Mouse (Mus musculus) E14TG2a.4 (cell line): ENCODE measurements around the gene Col8a1.

Source experiments
- H3K27me3 ChIP-seq: 2 replicates; pipeline ENCODE4 v1.6.1; 2014; ENCODE audit warnings: low read length, control low read depth; ENCODE audit not compliant: insufficient read depth
- H3K36me3 ChIP-seq: 2 replicates; pipeline ENCODE4 v1.6.1; 2014; ENCODE audit warnings: low read length, control low read depth; ENCODE audit not compliant: insufficient read depth
- H3K4me1 ChIP-seq: replicated peaks from 2 replicates; pipeline ENCODE4 v1.6.1; 2014; ENCODE audit warnings: low read depth, low read length, control low read depth
- H3K4me3 ChIP-seq: replicated peaks from 2 replicates; pipeline ENCODE4 v1.5.1; 2014; ENCODE audit warnings: mild to moderate bottlenecking, low read length
- H3K9me3 ChIP-seq: 2 replicates; pipeline ENCODE4 v1.6.1; 2014; ENCODE audit warnings: low read length, control low read depth
- CTCF ChIP-seq: conservative IDR thresholded peaks from 2 replicates; pipeline ENCODE4 v1.5.1; 2014; ENCODE audit warnings: low read length
- NANOG ChIP-seq: IDR thresholded peaks from 2 replicates; pipeline ENCODE4 v1.6.1; 2014; ENCODE audit warnings: borderline replicate concordance, low read length, mixed read lengths
- POU5F1 ChIP-seq: IDR thresholded peaks from 2 replicates; pipeline ENCODE4 v1.6.1; 2014; ENCODE audit warnings: low read length, borderline replicate concordance

The Col8a1 gene

DNA sequence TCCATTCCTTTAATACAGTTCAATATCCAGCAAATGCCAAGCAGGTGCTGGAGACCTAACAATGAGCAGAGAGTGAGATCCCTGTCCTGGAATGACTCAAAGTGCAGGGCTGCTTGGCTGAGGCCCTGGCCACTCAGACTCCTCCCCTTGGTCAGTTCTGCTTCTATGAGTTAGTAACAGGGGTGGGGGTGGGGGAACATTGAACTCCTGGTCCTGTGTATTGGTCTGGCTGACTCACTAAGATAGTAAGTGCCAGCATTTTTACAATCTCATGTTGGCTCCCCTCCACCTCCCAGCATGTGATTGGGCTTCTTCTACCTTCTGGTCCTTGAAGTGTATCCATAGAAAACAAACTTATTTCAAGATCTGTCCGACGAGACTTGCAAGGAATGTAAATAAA, 104.6 kb downstream of the Col8a1 start:
- no peak for TF ChIP-seq POU5F1
- no peak for TF ChIP-seq NANOG
- no peak for TF ChIP-seq CTCF
- H3K36me3 ChIP-seq: no peaks in the 10 kb centered on the region
- no peak overlapping the region for H3K4me3 ChIP-seq
- H3K27me3 ChIP-seq: no peaks in the 10 kb centered on the region
- no peaks in the 10 kb centered on the region for H3K4me1 ChIP-seq
- no peaks in the 10 kb centered on the region for H3K9me3 ChIP-seq

DNA sequence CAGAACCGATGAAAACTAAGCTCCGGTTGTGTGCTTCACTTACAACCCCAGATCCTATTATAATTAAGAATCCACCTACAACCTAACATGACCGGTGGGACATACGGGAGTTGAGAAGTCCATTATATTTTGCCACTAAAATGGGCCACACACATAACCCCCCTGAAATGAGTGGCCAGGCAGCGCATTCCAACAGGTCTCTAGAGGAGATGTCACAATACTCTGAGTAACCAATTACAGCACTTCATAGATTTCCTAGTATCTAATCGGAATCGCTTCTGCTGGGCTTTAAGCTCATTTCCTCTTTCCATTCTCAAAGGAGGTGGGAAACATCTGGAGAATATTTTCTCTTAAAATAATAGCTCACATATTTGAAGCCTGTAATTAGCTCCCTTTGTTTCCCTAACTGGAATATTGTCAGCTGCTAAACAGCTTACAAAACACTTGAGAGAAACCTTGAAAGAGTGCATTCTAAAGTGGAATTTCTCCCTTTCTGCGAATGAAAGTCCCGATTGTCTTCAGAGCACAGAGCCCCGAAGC, 113.1 kb downstream of the Col8a1 start:
- no peaks in the 10 kb centered on the region for H3K9me3 ChIP-seq

DNA sequence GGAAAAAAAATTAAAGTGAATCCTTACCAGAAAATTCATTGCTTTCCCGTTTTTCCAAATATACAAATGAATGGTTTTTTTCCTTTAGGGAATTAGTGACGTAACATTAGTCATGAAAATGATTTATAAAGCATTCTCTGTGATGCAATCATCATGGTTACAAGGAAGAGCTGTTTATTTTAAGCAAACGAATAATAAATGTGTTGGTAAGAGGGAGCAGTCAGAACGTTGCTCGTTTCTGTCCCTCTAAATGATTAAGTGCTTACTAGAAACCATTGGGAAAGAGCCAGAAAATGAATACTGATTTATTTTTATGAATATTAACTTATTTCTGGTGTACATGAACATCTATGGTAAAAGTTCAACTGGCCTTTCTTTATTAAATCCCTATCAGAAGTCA, 119.8 kb downstream of the Col8a1 start:
- Histone ChIP-seq H3K4me1 (no peaks in the 10 kb centered on the region), H3K9me3 (no peaks in the 10 kb centered on the region), H3K4me3 (no peak overlapping the region), H3K36me3 (no peaks in the 10 kb centered on the region), H3K27me3 (no peaks in the 10 kb centered on the region)
- TF ChIP-seq NANOG (no peak), CTCF (no peak), POU5F1 (no peak)

More for the DNA sequence above, 113.1 kb downstream of the Col8a1 start:
- H3K4me1 ChIP-seq: 0 out of 2 replicates have a peak, but pooled peaks cover 3% of the 10 kb centered on the region
- H3K36me3 ChIP-seq: no peaks in the 10 kb centered on the region
- H3K4me3 ChIP-seq: no peak overlapping the region
- no peaks in the 10 kb centered on the region for H3K27me3 ChIP-seq
- no peak for TF ChIP-seq POU5F1
- no peak for TF ChIP-seq CTCF
- no peak for TF ChIP-seq NANOG

DNA sequence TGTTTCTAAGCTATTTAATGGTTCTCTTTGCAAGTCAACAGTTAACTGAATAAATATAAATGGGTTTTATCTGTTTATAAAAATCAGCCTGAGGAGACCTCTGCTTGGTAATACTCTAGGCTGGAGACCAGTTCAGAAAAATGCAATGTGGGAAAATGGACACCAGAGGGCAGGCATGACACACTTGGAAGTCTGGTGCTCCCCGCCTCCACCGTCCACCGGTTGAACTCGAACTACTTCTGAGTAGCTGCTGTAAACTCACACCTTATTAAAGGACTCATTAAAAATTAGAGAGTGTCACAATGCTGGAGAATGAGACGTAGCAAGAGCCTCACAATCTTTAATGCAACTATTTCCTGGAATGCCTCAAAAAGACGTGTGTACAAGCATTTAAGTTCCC, 120.3 kb downstream of the Col8a1 start:
- Histone ChIP-seq H3K4me3 (no peak overlapping the region), H3K9me3 (no peaks in the 10 kb centered on the region), H3K36me3 (no peaks in the 10 kb centered on the region), H3K4me1 (no peaks in the 10 kb centered on the region), H3K27me3 (no peaks in the 10 kb centered on the region)
- TF ChIP-seq NANOG (no peak), CTCF (peak; percentile 74)

DNA sequence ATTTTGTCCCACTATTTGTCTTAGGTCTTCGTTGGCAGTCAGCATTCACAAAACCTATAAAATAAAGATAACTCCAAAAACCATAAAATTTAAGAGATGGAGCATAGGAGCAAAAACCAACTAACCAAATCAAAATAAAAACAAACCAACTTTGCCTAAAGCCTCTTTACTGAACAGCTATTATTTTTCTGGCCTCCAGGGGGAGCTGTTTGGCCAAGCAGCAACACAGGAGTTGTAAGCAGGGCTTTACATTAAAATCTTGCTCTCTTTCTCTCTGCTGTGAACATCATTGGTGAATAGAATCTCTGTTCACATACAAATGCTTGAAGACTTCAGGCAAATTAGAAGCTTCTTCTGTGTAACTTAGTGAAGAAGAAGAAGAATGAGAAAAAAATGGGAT, 142.8 kb downstream of the Col8a1 start:
- Histone ChIP-seq H3K4me1 (peaks cover 6% of the 10 kb centered on the region), H3K4me3 (no peak overlapping the region), H3K9me3 (peaks cover 4% of the 10 kb centered on the region; the same call in 1 of the 2 replicates), H3K27me3 (peaks cover 23% of the 10 kb centered on the region), H3K36me3 (no peaks in the 10 kb centered on the region)
- TF ChIP-seq POU5F1 (no peak), CTCF (peak; percentile 94), NANOG (no peak)

DNA sequence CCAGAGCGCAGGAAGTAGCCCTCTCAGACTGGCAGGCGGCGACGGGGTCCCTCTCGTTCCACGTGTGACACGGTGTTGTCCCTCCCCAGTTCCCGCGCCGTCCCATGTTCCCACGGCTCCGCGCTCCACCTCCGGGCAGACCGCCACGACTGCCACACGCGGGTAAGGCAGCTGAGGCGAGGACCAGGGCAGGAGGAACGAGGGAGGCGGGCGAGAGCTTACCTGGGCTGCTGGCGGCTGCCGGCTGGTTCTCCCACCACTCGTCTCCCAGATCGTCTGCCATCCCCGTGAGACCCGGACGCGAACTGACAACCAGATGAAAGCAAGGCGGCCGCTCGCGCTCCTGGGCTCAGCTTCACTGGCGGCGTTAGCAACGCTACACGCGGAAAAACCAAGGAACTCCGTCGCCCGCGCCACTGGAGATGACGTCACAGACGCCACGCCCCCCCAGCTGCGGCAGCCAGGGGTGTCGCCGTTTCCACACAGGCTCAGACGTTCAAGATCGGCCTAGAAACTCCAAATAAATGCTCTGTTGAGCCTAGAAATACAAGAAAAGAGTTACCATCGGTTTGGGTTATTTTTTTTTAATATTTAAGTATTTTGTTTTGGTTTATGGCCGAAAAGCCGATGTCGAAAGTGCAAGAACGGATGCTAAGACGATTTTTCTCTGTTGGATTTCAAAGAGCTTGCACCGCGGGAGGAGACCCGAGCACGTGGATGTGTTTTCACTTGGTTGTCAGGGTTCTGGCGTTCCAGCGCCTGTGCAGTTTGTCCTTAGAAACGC, 147.9 kb downstream of the Col8a1 start, which contains the start of gene Cmss1:
Gene Cmss1, minus strand, starts transcription at position 421 of the 784 bp plus-strand sequence.
- H3K9me3 ChIP-seq: peaks cover 4% of the 10 kb centered on the region; the same call in 1 of the 2 replicates
- no peak for TF ChIP-seq NANOG
- no peak for TF ChIP-seq POU5F1
- no peak for TF ChIP-seq CTCF
- no peaks in the 10 kb centered on the region for H3K27me3 ChIP-seq
- no peaks in the 10 kb centered on the region for H3K36me3 ChIP-seq
- peak within 1 kb of the TSS; percentile 96 for H3K4me3 ChIP-seq
- H3K4me1 ChIP-seq: peaks cover 14% of the 10 kb centered on the region

DNA sequence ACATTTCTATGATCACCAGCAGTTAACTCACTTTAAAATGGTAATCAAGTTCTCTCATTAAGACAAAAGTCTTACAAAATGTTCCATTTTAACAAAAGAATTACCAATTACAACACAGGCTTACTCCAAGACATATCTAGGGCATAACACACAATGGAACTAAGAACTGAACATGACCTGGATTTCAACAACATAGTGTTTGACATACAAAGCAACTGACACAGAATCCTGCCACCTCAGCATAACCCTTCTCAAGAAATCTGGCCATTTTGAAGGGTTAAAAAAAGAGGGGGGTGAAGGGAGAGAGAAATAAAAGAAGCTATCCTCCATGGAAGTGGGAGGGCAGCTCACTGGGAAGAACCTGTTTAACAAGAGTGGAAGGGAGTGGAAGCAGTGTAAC, 153.5 kb downstream of the Col8a1 start:
- H3K4me3 ChIP-seq: no peak overlapping the region
- no peaks in the 10 kb centered on the region for H3K9me3 ChIP-seq
- H3K27me3 ChIP-seq: no peaks in the 10 kb centered on the region
- H3K4me1 ChIP-seq: peaks cover 18% of the 10 kb centered on the region
- H3K36me3 ChIP-seq: no peaks in the 10 kb centered on the region
- TF ChIP-seq CTCF: no peak
- no peak for TF ChIP-seq POU5F1
- no peak for TF ChIP-seq NANOG

DNA sequence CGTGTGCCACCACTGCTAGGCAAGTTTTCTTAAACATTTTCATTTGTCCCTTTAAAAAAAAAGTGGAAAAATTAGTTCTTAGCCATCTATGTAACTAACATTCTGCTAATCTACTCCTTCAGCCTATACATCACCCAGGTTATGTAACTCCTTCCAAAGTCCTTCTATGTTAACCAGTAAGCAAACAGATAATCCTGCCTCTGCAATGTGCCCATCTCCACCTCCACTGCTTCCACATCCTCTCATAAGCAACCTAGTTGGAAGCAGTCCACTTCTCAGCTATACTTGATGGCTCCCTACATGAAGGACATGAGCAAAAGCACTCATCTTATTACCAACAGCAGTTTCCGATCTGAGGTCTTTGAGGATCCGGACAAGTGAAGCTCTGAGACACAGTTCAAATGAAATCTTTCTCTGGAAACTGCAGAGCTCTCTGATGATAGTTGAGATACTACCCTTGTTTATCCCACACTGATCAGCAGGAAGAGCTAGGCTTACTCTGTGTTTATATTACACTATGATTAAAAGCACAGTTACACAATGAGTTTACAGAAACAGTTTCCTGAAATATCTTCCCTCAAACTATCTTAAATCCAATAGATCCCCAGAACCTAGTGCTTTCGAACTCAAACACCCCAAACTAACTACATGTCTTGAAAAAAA, 157.1 kb downstream of the Col8a1 start:
- no peak for TF ChIP-seq CTCF
- TF ChIP-seq NANOG: no peak
- H3K36me3 ChIP-seq: no peaks in the 10 kb centered on the region
- H3K9me3 ChIP-seq: no peaks in the 10 kb centered on the region
- H3K27me3 ChIP-seq: no peaks in the 10 kb centered on the region
- H3K4me3 ChIP-seq: no peak overlapping the region
- H3K4me1 ChIP-seq: peaks cover 15% of the 10 kb centered on the region
